Mouse (Mus musculus) retina, adult 2 months (tissue): Measurements from ENCODE around the gene Ccdc43.

ENCODE experiments used
- DNase-seq: peaks from one replicate; pipeline ENCODE4 v3.0.0-alpha.2; 2012; ENCODE audit warnings: low read depth, low spot score

Ccdc43 gene

GRCm38 (mm10) chr11:102665637-102666435 lies 31.7 kb downstream of the Ccdc43 start:
- no peak for DNase-seq

- no peak for DNase-seq
Measured at GRCm38 (mm10) chr11:102665151-102665550, 32.4 kb downstream of the Ccdc43 start.

- DNase-seq: no peak
Measured at GRCm38 (mm10) chr11:102663416-102663815, 34.2 kb downstream of the Ccdc43 start, which contains the start of gene Meioc. Gene Meioc, plus strand, starts transcription at chr11:102663716.

- DNase-seq: no peak
Measured at GRCm38 (mm10) chr11:102656931-102657330, 40.7 kb downstream of the Ccdc43 start.

- DNase-seq: no peak
Measured at GRCm38 (mm10) chr11:102656326-102656926, 41.2 kb downstream of the Ccdc43 start.

GRCm38 (mm10) chr11:102655888-102656287 lies 41.7 kb downstream of the Ccdc43 start:
- DNase-seq: no peak

GRCm38 (mm10) chr11:102652844-102653243 lies 44.7 kb downstream of the Ccdc43 start:
- no peak for DNase-seq

- peak; percentile 23 for DNase-seq
Measured at GRCm38 (mm10) chr11:102651381-102651780, 46.2 kb downstream of the Ccdc43 start.

- DNase-seq: no peak
Measured at GRCm38 (mm10) chr11:102647885-102648284, 49.7 kb downstream of the Ccdc43 start.

GRCm38 (mm10) chr11:102646226-102646625 lies 51.4 kb downstream of the Ccdc43 start:
- no peak for DNase-seq

GRCm38 (mm10) chr11:102643891-102644382 lies 53.6 kb downstream of the Ccdc43 start:
- DNase-seq: no peak

- no peak for DNase-seq
Measured at GRCm38 (mm10) chr11:102636887-102637286, 60.7 kb downstream of the Ccdc43 start.
